Mouse (Mus musculus) yolk sac, embryonic 10.5 days (tissue): ENCODE data around the gene Vmn2r76.
"Not testable (repeated sequence)": the region's sequence is repeated elsewhere in the genome, so short reads cannot be mapped to it uniquely, and the experiment has no call there.

Experiments used
- DNase-seq: peaks from one replicate; pipeline ENCODE4 v3.0.0-alpha.2; 2017; ENCODE audit warnings: low spot score

Vmn2r76 gene

GRCm38 (mm10) chr7:86246208-86246607 is at the start of gene Vmn2r76:
Vmn2r76 (minus strand) TSS chr7:86246308.
- no peak for DNase-seq

- no peak for DNase-seq
Observed at GRCm38 (mm10) chr7:86277072-86277471, 31.0 kb upstream of the Vmn2r76 start, which contains the start of gene Olfr310. Olfr310 (minus strand) TSS chr7:86277172.

- DNase-seq, result peak; percentile 2
Observed at GRCm38 (mm10) chr7:86211345-86211744, 34.8 kb downstream of the Vmn2r76 start.

GRCm38 (mm10) chr7:86171678-86172077 is 74.4 kb downstream of the Vmn2r76 start, which contains the start of gene Vmn2r75:
Vmn2r75 (minus strand) TSS chr7:86171778.
- DNase-seq, result not testable (repeated sequence)
